ENCODE assay signal across 11 mouse cellular contexts in genomic region chr10:111583124-111583743, GRCm38 (mm10).
A peak's percentile ranks its signal among the peaks of the same experiment; 100 is the strongest.
DNase-seq lines count a peak whose midpoint lies in the region; ATAC-seq and TF ChIP-seq lines count a peak whose summit lies in the region.
"Had no signal": no experiment of that assay in that cellular context is flagged by ENCODE, and none has a peak within 500 bp of the region (broad histone marks: within the 10 kb centered on the region; RNA-seq: fewer than 3 reads in every experiment).

No protein-coding gene starts in this region.

- no peak for TF ChIP-seq RAD21 in CH12.LX (IDR thresholded peaks at IDR 0.05; ENCODE audit: low read depth, low read length)

- H3K9me3 ChIP-seq in CH12.LX (replicated peaks; ENCODE audit: low read length), result no peaks in the 10 kb centered on the region
- H3K9me3 ChIP-seq in heart, embryonic 15.5 days (replicated peaks), result no peaks in the 10 kb centered on the region
- H3K9me3 ChIP-seq in liver, embryonic 16.5 days (replicated peaks; ENCODE audit: control insufficient read depth, low read length), result no peaks in the 10 kb centered on the region
- H3K9me3 ChIP-seq: embryonic facial prominence, embryonic 12.5 days; limb, embryonic 13.5 days had no signal

- no peak overlapping the region for H3K27ac ChIP-seq in gastrocnemius, adult 2 months
- H3K27ac ChIP-seq in CH12.LX (ENCODE audit: insufficient read depth, low read depth), result no peak overlapping the region
- peak overlapping the region; percentile 72 for H3K27ac ChIP-seq in heart, embryonic 15.5 days
- no peak overlapping the region for H3K27ac ChIP-seq in liver, embryonic 16.5 days (ENCODE audit: low read length)
- H3K27ac ChIP-seq: embryonic facial prominence, embryonic 12.5 days; hindbrain, embryonic 14.5 days; limb, embryonic 13.5 days had no signal

- peaks cover 2 to 9% of the 10 kb centered on the region in 2 experiments; a peak in 2 of 4 replicates for H3K4me1 ChIP-seq in CH12.LX (ENCODE audit: control insufficient read depth in 1 of 2, insufficient read depth in 2 of 2)
- peaks cover 45% of the 10 kb centered on the region for H3K4me1 ChIP-seq in heart, embryonic 15.5 days (replicated peaks)
- H3K4me1 ChIP-seq in liver, embryonic 16.5 days (ENCODE audit: control insufficient read depth, low read depth, low read length), result peaks cover 33% of the 10 kb centered on the region

- no peaks in the 10 kb centered on the region for H3K79me2 ChIP-seq in CH12.LX (replicated peaks; ENCODE audit: control insufficient read depth, extremely low read depth, insufficient read depth, poor library complexity, severe bottlenecking)

- no peak for TF ChIP-seq CTCF in gastrocnemius, adult 2 months (IDR thresholded peaks at IDR 0.05)
- no peak for TF ChIP-seq CTCF in CH12.LX (conservative IDR thresholded peaks at IDR 0.05 in 1 of 2, IDR thresholded peaks at IDR 0.05 in 1 of 2; ENCODE audit: low read depth in 2 of 2, low read length in 2 of 2)

- in situ Hi-C loops in CH12.LX (cut with MboI; ENCODE audit: low pct_ligation_motif_present, low pct_unique_long_range_greater_than_20kb, low sequenced_read_pairs), result no loop called here

- H3K9ac ChIP-seq in CH12.LX (ENCODE audit: insufficient read depth, low read depth), result 0 out of 2 replicates have a peak overlapping the region, but pooled peaks have one; percentile 13
- H3K9ac ChIP-seq in heart, embryonic 15.5 days, result no peak overlapping the region
- no peak overlapping the region for H3K9ac ChIP-seq in liver, embryonic 16.5 days (ENCODE audit: low read depth, low read length)
- H3K9ac ChIP-seq: embryonic facial prominence, embryonic 12.5 days; hindbrain, embryonic 14.5 days; limb, embryonic 13.5 days had no signal

- DNase-seq in gastrocnemius, adult 2 months, result no peak
- DNase-seq in gastrocnemius, postnatal 4 days (ENCODE audit: low spot score in 2 of 2), result no peak
- DNase-seq in CH12.LX (ENCODE audit: extremely low read depth), result peak; percentile 64
- DNase-seq in adrenal gland, adult 18-20 months (ENCODE audit: low spot score in 2 of 2), result no peak
- no peak for DNase-seq in urinary bladder, postnatal 4 days (ENCODE audit: low spot score in 2 of 2)
- no peak for DNase-seq in layer of hippocampus, postnatal 10 days (ENCODE audit: low spot score in 2 of 2)

- no peak for TF ChIP-seq POLR2A in CH12.LX (IDR thresholded peaks at IDR 0.05; ENCODE audit: low read depth, low read length)

- peak overlapping the region; percentile 17; the same call in 1 of the 2 replicates for H3K4me3 ChIP-seq in gastrocnemius, adult 2 months
- H3K4me3 ChIP-seq in CH12.LX (replicated peaks in 1 of 3; ENCODE audit: low read depth in 2 of 3, low read length in 2 of 3, poor library complexity in 1 of 3), result no peak overlapping the region
- peak overlapping the region; percentile 13; the same call in 1 of the 2 replicates for H3K4me3 ChIP-seq in heart, embryonic 15.5 days
- peak overlapping the region; percentile 12; the same call in 1 of the 2 replicates for H3K4me3 ChIP-seq in liver, embryonic 16.5 days (ENCODE audit: low read depth, low read length)
- H3K4me3 ChIP-seq: embryonic facial prominence, embryonic 12.5 days; limb, embryonic 13.5 days had no signal

- ATAC-seq in heart, embryonic 15.5 days (replicated peaks; ENCODE audit: insufficient number of reproducible peaks, insufficient read depth, low FRiP score, low read depth), result peak; percentile 41; the same call in 1 of the 2 replicates
- ATAC-seq in liver, embryonic 16.5 days (ENCODE audit: low read depth), result no peak

- no peaks in the 10 kb centered on the region for H3K36me3 ChIP-seq in CH12.LX (replicated peaks in 1 of 2; ENCODE audit: control insufficient read depth in 1 of 2, insufficient read depth in 1 of 2, low read length in 1 of 2)
- H3K36me3 ChIP-seq in heart, embryonic 15.5 days, result no peaks in the 10 kb centered on the region
- H3K36me3 ChIP-seq in liver, embryonic 16.5 days (ENCODE audit: control insufficient read depth, insufficient read depth), result no peaks in the 10 kb centered on the region
- H3K36me3 ChIP-seq: embryonic facial prominence, embryonic 12.5 days; limb, embryonic 13.5 days had no signal

- intact Hi-C loops in gastrocnemius, adult 2 months (cut with DNase I), result no loop called here

- no peaks in the 10 kb centered on the region for H3K27me3 ChIP-seq in CH12.LX (replicated peaks)
- H3K27me3 ChIP-seq in heart, embryonic 15.5 days, result no peaks in the 10 kb centered on the region
- H3K27me3 ChIP-seq in liver, embryonic 16.5 days (ENCODE audit: control insufficient read depth, insufficient read depth, low read depth, low read length), result no peaks in the 10 kb centered on the region
- H3K27me3 ChIP-seq: embryonic facial prominence, embryonic 12.5 days; limb, embryonic 13.5 days had no signal

- peak overlapping the region; percentile 57 for H3K4me2 ChIP-seq in CH12.LX (ENCODE audit: insufficient read depth, low read depth, poor library complexity, severe bottlenecking)
- peak overlapping the region; percentile 51 for H3K4me2 ChIP-seq in heart, embryonic 15.5 days
- peak overlapping the region; percentile 29 for H3K4me2 ChIP-seq in liver, embryonic 16.5 days (ENCODE audit: low read depth, low read length)
- H3K4me2 ChIP-seq: embryonic facial prominence, embryonic 12.5 days; hindbrain, embryonic 14.5 days; limb, embryonic 13.5 days had no signal

- 43% methylated on average over 20 of the region's 20 CpGs for WGBS in heart, embryonic 15.5 days
- WGBS in liver, embryonic 16.5 days (ENCODE audit: insufficient replicate concordance), result 46% methylated on average over 20 of the region's 20 CpGs

- dilution Hi-C loops in CH12.LX (cut with MboI; ENCODE audit: extremely low pct_ligation_motif_present, extremely low pct_unique_long_range_greater_than_20kb, low sequenced_read_pairs), result no loop called here

- no peak for TF ChIP-seq EP300 in CH12.LX (IDR thresholded peaks at IDR 0.05; ENCODE audit: low read length)

TF ChIP-seq in CH12.LX, 34 proteins besides CTCF, POLR2A, EP300 and RAD21:
- 0 out of 2 replicates have a peak, but pooled peaks have one; percentile 25 for TF ChIP-seq MAX (IDR thresholded peaks at IDR 0.05; ENCODE audit: low read length)
- no peak for TF ChIP-seq IRF4 (IDR thresholded peaks at IDR 0.05; ENCODE audit: low read depth, low read length)
- TF ChIP-seq USF2 (conservative IDR thresholded peaks at IDR 0.05; ENCODE audit: low read depth, low read length), result no peak
- no peak for TF ChIP-seq USF1 (IDR thresholded peaks at IDR 0.05; ENCODE audit: low read depth, low read length)
- peak; percentile 94 for TF ChIP-seq MEF2A (IDR thresholded peaks at IDR 0.05; ENCODE audit: borderline replicate concordance, low read depth, low read length)
- 0 out of 2 replicates have a peak, but pooled peaks have one; percentile 22 for TF ChIP-seq ZNF384 (IDR thresholded peaks at IDR 0.05; ENCODE audit: low read depth, low read length)
- TF ChIP-seq JUN (IDR thresholded peaks at IDR 0.05; ENCODE audit: insufficient read depth, low read depth, low read length), result peak; percentile 70
- TF ChIP-seq NRF1 (IDR thresholded peaks at IDR 0.05; ENCODE audit: low read depth, low read length), result peak; percentile 70
- no peak for TF ChIP-seq TBP (conservative IDR thresholded peaks at IDR 0.05; ENCODE audit: low read depth, low read length)
- TF ChIP-seq ETS1 (conservative IDR thresholded peaks at IDR 0.05; ENCODE audit: low read depth, low read length), result peak; percentile 72
- 0 out of 2 replicates have a peak, but pooled peaks have one; percentile 33 for TF ChIP-seq BHLHE40 (IDR thresholded peaks at IDR 0.05; ENCODE audit: low read depth, low read length)

Comparison
In these comparisons a context has a peak if more than half of its experiments do, and no peak if none do; other contexts are left out.
1. H3K4me3 ChIP-seq: peak in gastrocnemius, adult 2 months (single experiment), heart, embryonic 15.5 days (single experiment) and liver, embryonic 16.5 days (single experiment); none in CH12.LX (0 of 3).
2. Peak in every context shown above with its lines, with median percentiles within 50 percentile points of each other: H3K4me2 ChIP-seq.